Mouse (Mus musculus): Measurements from ENCODE around the gene Tnfsfm13.
A peak's percentile ranks its signal among the peaks of the same experiment; 100 is the strongest.
"Not testable (repeated sequence)": the region's sequence is repeated elsewhere in the genome, so short reads cannot be mapped to it uniquely, and the experiment has no call there.

The Tnfsfm13 gene

GRCm38 (mm10) chr11:69695361-69696181, at the start of gene Tnfsfm13, which contains the start of gene Tnfsf12:
Tnfsfm13 (minus strand) TSS chr11:69696098.
Tnfsf12 (minus strand) TSS chr11:69695849.
- peak; percentile 90 for DNase-seq (ENCODE audit: low spot score in 2 of 2)

DNA sequence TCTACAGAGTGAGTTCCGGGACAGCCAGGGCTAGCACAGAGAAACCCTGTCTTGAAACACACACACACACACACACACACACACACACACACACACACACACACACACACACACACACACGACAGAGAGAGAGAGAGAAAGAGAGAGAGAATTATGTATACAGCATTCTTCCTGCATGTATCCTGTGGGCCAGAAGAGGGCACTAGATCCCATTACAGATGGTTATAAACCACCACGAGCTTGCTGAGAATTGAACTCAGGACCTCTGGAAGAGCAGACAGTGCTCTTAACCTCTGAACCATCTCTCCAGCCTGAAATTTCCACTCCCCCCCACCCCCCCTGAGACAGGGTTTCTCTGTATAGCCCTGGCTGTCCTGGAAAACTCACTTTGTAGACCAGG, 35.5 kb upstream of the Tnfsfm13 start:
- DNase-seq (ENCODE audit: low spot score in 2 of 2), result not testable (repeated sequence)

GRCm38 (mm10) chr11:69729063-69729462, 33.2 kb upstream of the Tnfsfm13 start:
- peak in 1 of 2 experiments; percentile 40 for DNase-seq (ENCODE audit: low spot score in 2 of 2)

DNA sequence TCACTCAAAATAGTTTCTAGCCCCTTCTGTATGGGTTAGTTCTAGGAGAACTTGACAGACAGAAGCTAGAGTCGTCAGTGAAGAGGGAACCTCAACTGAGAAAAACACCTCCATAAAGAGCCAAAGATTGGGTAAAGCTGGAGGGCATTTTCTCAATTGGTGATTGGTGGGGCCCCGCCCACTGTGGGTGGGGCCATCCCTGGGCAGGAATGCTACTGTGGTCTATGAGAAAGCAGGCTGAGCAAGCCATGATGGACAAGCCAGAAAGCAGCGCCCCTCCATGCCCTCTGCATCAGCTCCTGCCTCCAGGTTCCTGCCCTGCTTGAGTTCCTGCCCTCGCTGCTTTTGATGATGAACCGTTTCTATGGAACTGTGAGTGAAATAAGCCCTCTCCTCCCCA, 30.1 kb upstream of the Tnfsfm13 start:
- no peak for DNase-seq (ENCODE audit: low spot score in 2 of 2)

GRCm38 (mm10) chr11:69723074-69723473, 27.2 kb upstream of the Tnfsfm13 start:
- no peak for DNase-seq (ENCODE audit: low spot score in 2 of 2)

- DNase-seq (ENCODE audit: low spot score in 2 of 2), result no peak
These were observed 25.0 kb upstream of the Tnfsfm13 start for GRCm38 (mm10) chr11:69720852-69721251.

- DNase-seq (ENCODE audit: low spot score in 2 of 2), result no peak
These were observed 23.5 kb upstream of the Tnfsfm13 start for GRCm38 (mm10) chr11:69719423-69719822.

- no peak for DNase-seq (ENCODE audit: low spot score in 2 of 2)
These were observed 22.8 kb upstream of the Tnfsfm13 start for GRCm38 (mm10) chr11:69718661-69719060.

DNA sequence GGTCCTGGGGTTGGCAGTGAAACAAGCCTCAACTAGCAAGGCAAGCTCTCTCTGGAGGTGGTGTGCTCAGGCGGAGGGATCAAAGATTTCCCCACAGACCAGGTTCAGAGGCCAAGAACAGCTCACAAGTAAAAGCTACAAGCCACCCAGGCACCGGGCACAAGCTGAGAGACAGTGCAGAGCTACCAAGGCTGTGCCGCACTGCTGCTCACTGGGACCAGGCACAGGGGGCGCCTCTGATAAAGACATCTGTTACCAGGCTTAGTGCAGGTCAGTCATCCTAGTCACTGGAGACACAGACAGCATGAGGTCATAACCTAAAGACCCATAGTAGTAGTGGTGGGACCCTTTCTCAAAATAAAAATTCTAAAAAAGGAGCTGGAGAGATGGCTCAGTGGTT, 21.1 kb upstream of the Tnfsfm13 start:
- no peak for DNase-seq (ENCODE audit: low spot score in 2 of 2)

DNA sequence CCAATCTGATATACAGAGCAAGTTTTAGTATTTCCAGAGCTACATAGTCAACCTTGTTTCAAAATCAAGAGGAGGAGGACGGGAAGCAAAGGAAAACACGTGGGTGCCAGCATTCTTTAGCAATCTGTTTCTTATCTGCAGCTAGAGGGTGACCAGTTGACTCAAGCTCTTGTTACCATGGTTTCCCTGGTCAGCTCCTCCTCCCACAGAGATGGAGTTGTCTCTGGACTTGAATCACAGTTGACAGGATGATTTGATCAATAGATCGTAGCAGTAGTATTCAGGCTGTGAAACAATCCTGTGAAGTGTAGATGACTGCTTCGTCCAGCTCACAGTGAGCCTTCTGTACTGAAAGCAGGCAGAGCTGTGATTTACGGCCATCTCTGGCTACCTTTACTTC, 20.0 kb upstream of the Tnfsfm13 start:
- peak in 1 of 2 experiments; percentile 51 for DNase-seq (ENCODE audit: low spot score in 2 of 2)

GRCm38 (mm10) chr11:69715482-69715881, 19.6 kb upstream of the Tnfsfm13 start:
- DNase-seq (ENCODE audit: low spot score in 2 of 2), result no peak

DNA sequence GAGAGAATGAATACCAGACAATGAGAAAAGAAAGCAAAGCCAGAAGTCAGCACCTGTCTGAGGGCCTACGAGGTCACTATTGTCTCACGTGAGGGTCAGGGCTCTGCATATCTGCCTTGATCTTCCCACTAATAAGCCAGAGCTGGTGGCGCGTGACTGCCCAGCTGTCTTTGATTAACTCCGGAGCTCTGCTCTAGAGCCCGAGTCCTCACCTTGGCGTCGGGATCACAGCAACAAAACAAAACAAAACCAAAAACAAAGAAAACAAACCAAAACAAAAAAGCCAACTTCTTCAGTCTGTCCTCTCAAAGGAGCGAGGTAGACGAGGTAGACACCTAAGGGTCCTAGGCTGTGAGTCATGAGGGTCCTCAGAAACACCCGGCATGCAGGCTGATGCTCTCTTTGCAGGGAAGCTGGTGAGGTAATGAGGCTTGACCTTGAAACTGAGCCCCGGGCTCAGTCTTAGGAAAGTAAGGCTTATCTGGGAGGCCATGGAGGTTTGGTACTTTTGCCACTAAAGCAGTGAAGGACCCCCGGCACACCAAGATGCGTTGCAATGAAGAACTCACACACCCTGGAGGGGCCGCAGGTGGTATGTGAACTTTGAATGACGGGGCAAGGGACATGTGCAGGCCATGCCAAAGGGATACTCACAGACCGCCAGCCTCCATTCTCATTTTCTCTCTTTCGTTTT, 18.9 kb upstream of the Tnfsfm13 start:
- DNase-seq (ENCODE audit: low spot score in 2 of 2), result no peak

GRCm38 (mm10) chr11:69712954-69713672, 17.2 kb upstream of the Tnfsfm13 start:
- DNase-seq (ENCODE audit: low spot score in 2 of 2), result no peak

DNA sequence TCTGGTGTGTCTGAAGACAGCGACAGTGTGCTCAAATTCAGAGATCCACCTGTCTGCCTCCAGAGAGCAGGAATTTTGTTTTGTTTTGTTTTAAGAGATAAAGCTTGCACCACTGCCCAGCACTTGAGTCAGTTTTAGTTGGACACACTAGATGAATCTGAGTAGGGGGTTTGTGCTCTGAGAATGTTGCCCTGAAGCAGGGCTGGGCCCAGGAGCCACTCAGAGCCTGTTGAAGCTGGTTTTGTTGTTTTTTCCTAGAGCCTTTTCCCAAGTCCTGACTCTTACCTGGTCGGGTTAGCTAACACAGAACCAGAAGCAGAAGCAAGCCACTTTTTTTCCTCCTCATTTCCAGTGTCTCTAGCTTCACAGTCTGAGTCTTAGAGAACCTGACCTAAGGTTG, 15.2 kb upstream of the Tnfsfm13 start:
- DNase-seq (ENCODE audit: low spot score in 2 of 2), result no peak

GRCm38 (mm10) chr11:69710470-69710869, 14.6 kb upstream of the Tnfsfm13 start:
- no peak for DNase-seq (ENCODE audit: low spot score in 2 of 2)

DNA sequence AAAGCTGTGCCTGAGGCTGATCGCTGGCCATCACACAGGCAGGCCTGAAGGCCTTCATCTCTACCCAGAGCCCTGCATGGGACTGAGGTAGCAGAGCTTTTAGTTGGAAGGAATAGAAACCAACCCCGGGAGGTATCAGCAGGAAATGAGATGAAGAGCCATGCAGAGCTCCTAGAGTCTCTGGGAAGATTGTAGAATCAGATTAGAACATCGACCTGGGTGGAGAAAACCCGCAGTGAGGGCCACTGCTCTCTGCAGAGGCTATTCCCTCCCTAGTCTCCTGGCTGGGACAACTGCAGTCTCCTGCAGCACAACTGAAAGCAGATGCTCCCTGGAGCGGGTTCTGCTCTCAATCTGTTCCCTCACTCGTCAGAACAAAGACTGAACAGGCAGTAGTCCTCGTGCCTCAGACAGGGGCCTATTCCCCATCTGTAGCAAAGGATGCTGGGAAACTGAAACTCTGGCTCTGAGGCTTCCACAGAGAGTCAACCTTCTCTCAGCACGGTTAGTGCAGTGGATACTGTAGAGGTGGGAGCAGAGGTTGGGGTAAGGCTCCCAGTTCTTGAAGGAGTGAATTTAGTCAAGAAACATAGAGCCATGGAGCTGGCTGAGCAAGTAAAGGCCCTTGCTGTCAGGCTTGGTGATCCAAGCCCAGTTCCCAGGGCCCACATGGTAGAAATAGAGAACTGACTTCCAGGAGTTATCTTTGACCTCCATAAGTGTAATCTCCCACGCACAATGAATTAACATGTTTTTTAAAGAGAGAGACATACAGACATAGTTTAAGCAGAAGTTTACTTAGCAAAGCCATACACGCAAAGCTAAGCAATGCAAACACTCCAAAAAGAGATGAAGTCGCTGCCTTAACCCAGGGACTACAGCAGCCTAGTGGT, 13.9 kb upstream of the Tnfsfm13 start:
- no peak for DNase-seq (ENCODE audit: low spot score in 2 of 2)

DNA sequence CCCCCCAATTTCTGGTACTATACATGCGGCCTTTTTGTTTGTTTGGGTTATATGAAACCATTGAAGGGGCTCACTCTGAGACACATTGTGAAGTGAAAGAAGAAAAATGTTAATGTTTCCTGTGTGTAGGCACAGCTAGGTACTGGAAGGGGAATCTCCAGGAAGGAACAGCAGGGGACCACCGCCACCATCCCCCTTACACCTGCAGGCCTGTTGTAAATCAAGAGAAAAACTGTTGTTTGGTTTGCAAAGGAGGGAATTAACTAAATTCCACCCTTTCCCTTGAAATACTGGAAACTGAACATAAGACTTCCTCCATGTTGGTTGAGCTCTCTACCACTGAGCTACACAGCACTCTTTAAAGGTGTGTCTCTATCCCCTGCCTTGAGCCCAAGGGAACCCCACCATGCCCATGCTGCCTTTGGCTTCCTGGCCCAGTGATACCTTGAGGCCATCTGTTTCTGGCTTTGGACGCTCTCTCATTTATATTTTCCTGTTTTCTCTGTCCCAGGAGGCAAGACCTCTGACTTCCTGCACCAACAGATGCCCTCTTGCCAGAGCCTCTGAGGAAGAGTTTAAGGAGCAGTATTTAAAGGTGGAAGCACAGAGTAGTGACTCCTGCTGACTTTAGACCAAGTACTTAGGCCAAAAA, 12.8 kb upstream of the Tnfsfm13 start:
- no peak for DNase-seq (ENCODE audit: low spot score in 2 of 2)

DNA sequence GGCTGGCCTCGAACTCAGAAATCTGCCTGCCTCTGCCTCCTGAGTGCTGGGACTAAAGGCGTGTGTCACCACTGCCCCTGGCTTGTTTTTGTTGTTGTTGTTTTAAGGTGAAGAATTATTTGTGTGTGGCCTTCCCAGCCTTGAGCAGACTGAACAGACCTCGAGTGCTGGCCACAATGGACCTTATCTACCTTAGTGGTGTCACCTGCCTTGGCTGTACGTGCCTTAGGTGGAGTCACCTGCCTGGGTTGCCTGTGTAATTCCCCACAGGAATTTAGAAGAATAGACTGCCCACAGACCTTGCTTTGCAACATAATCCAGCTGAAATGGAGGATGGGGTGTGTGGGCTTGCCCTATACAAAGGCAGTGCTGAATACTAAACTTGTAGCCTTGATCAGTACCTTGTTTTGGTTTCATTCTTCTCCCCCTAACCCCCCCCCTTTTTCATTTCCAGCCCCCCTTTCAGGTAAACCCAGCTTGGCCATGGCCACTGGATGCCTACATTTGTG, 12.0 kb upstream of the Tnfsfm13 start:
- DNase-seq (ENCODE audit: low spot score in 2 of 2), result no peak

- no peak for DNase-seq (ENCODE audit: low spot score in 2 of 2)
These were observed 11.6 kb upstream of the Tnfsfm13 start for GRCm38 (mm10) chr11:69707480-69707847.

DNA sequence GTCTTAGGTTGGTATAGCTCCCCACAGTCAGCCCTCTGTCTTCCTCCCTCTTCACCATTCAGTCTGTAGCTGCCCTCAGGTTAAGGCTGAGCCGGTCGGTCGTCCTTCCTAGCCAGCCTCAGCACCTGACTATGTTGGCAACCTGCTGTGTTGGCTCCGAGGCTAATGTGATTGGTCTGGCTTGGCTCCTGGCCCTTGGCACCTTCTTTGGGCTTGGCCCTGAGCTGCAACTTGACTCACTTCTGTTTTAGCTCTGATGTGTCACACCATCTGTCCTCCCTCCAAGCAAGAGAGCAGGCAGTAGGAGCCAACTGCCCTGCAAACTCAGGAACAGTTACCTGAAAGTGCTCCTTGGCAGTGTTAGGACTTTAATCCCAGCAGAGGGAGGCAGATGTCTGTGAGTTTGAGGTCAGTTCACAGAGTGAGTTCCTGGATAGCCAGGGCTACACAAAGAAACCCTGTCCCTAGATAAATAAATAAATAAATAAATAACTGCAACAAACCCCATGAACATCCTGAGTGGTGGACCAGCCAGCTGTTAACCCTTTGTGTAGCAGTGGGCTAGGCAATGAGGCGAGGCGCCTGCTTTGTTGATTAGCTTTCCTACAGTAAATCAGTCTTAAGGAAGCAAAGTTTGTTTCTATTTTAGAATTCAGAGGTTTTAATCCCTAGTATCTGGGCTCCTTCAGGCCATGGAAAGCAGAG, 11.0 kb upstream of the Tnfsfm13 start:
- peak; percentile 80 to 84 for DNase-seq (ENCODE audit: low spot score in 2 of 2)
